Mouse (Mus musculus) liver, embryonic 12.5 days (tissue): ENCODE measurements around the gene Rbks. TPM values are rescaled to one million over a fixed set of nuclear protein-coding genes. Genes with fewer than 3 reads are reported as not detected.

ENCODE experiments used
- ATAC-seq: fragments of 200-750 bp; cut with Nextera tagmentation; 2 replicates; pipeline ENCODE4 v1.8.0; 2017; ENCODE audit warnings: moderate number of reproducible peaks, mild to moderate bottlenecking, moderate library complexity
- H3K27ac ChIP-seq: fragments of 300-500 bp; sonication (generic); 2 replicates; pipeline ENCODE4 v1.5.1; 2016; ENCODE audit warnings: mild to moderate bottlenecking
- H3K27me3 ChIP-seq: fragments of 300-500 bp; sonication (generic); replicated peaks from 2 replicates; pipeline ENCODE4 v1.6.1; 2016; ENCODE audit warnings: mild to moderate bottlenecking, moderate library complexity
- H3K36me3 ChIP-seq: fragments of 300-500 bp; sonication (generic); 2 replicates; pipeline ENCODE4 v1.6.1; 2016; ENCODE audit warnings: mild to moderate bottlenecking, moderate library complexity
- H3K4me1 ChIP-seq: fragments of 300-500 bp; sonication (generic); 2 replicates; pipeline ENCODE4 v1.6.1; 2016
- H3K4me2 ChIP-seq: fragments of 300-500 bp; sonication (generic); 2 replicates; pipeline ENCODE4 v1.6.1; 2016; ENCODE audit warnings: mild to moderate bottlenecking, moderate library complexity
- H3K4me3 ChIP-seq: fragments of 300-500 bp; sonication (generic); 2 replicates; pipeline ENCODE4 v1.5.1; 2016; ENCODE audit warnings: mild to moderate bottlenecking, moderate library complexity
- H3K9ac ChIP-seq: fragments of 300-500 bp; sonication (generic); 2 replicates; pipeline ENCODE4 v1.6.1; 2016; ENCODE audit warnings: mild to moderate bottlenecking, moderate library complexity
- H3K9me3 ChIP-seq: fragments of 300-500 bp; sonication (generic); replicated peaks from 2 replicates; pipeline ENCODE4 v1.6.1; 2016; ENCODE audit warnings: mild to moderate bottlenecking, moderate library complexity
- WGBS: fragments of 180-500 bp; shearing (Covaris S2); methylation state at CpG from one replicate; pipeline ENCODE4 v1.1.7; 2016; ENCODE audit not compliant: insufficient replicate concordance; 5-methylcytosine and 5-hydroxymethylcytosine counted together
- polyA plus RNA-seq: library from polyadenylated mRNA; unstranded; fragments of >200 nt; fragmentation: Nextera tagmentation; extraction: Ambion mirVana; gene quantifications from 2 replicates; pipeline ENCODE4 v1.2.1, GENCODE M21; 2016

Rbks gene
- polyA plus RNA-seq, 1 experiment from 2014 or later: 20.8 TPM

GRCm38 (mm10) chr5:31671137-31671536, 26.3 kb downstream of the Rbks start:
- Histone ChIP-seq H3K9me3 (no peaks in the 10 kb centered on the region), H3K36me3 (peaks cover 3% of the 10 kb centered on the region; the same call in 1 of the 2 replicates), H3K9ac (no peak overlapping the region), H3K4me3 (no peak overlapping the region), H3K4me2 (no peak overlapping the region), H3K27me3 (no peaks in the 10 kb centered on the region), H3K4me1 (no peaks in the 10 kb centered on the region; the same call in 1 of the 2 replicates), H3K27ac (no peak overlapping the region)
- WGBS: 51% methylated on average over 2 of the region's 2 CpGs
- ATAC-seq: no peak

- ATAC-seq: no peak
- H3K27ac ChIP-seq: no peak overlapping the region
- no peaks in the 10 kb centered on the region; the same call in 1 of the 2 replicates for H3K4me1 ChIP-seq
- H3K9me3 ChIP-seq: no peaks in the 10 kb centered on the region
- H3K4me2 ChIP-seq: no peak overlapping the region
- no peak overlapping the region for H3K4me3 ChIP-seq
- H3K9ac ChIP-seq: no peak overlapping the region
- H3K36me3 ChIP-seq: peaks cover 8% of the 10 kb centered on the region
- no peaks in the 10 kb centered on the region for H3K27me3 ChIP-seq
- WGBS: 70% methylated on average over 5 of the region's 5 CpGs
Measured at GRCm38 (mm10) chr5:31669984-31670383, 27.4 kb downstream of the Rbks start.

GRCm38 (mm10) chr5:31668325-31668968, 29.0 kb downstream of the Rbks start:
- H3K4me1 ChIP-seq: no peaks in the 10 kb centered on the region; the same call in 1 of the 2 replicates
- H3K9me3 ChIP-seq: no peaks in the 10 kb centered on the region
- H3K4me2 ChIP-seq: no peak overlapping the region
- H3K4me3 ChIP-seq: no peak overlapping the region
- H3K27me3 ChIP-seq: no peaks in the 10 kb centered on the region
- 86% methylated on average over 13 of the region's 13 CpGs for WGBS
- ATAC-seq: no peak
- H3K9ac ChIP-seq: no peak overlapping the region
- H3K27ac ChIP-seq: no peak overlapping the region
- H3K36me3 ChIP-seq: peaks cover 14% of the 10 kb centered on the region

- H3K4me2 ChIP-seq: no peak overlapping the region
- H3K4me1 ChIP-seq: peaks cover 6% of the 10 kb centered on the region; the same call in 1 of the 2 replicates
- no peak for ATAC-seq
- peaks cover 17% of the 10 kb centered on the region for H3K36me3 ChIP-seq
- no peaks in the 10 kb centered on the region for H3K27me3 ChIP-seq
- no peak overlapping the region for H3K9ac ChIP-seq
- 38% methylated on average over 1 of the region's 1 CpGs for WGBS
- no peak overlapping the region for H3K27ac ChIP-seq
- no peak overlapping the region for H3K4me3 ChIP-seq
- no peaks in the 10 kb centered on the region for H3K9me3 ChIP-seq
Measured at GRCm38 (mm10) chr5:31666176-31666575, 31.3 kb downstream of the Rbks start.

GRCm38 (mm10) chr5:31655688-31656190, 41.7 kb downstream of the Rbks start:
- no peak overlapping the region for H3K4me2 ChIP-seq
- no peak overlapping the region for H3K27ac ChIP-seq
- H3K9me3 ChIP-seq: 0 out of 2 replicates have a peak, but pooled peaks cover 6% of the 10 kb centered on the region
- no peak for ATAC-seq
- 80% methylated on average over 1 of the region's 1 CpGs for WGBS
- no peaks in the 10 kb centered on the region for H3K27me3 ChIP-seq
- no peak overlapping the region for H3K9ac ChIP-seq
- H3K36me3 ChIP-seq: peaks cover 25% of the 10 kb centered on the region
- H3K4me3 ChIP-seq: no peak overlapping the region
- no peaks in the 10 kb centered on the region for H3K4me1 ChIP-seq

- H3K4me1 ChIP-seq: no peaks in the 10 kb centered on the region
- H3K27me3 ChIP-seq: no peaks in the 10 kb centered on the region
- H3K27ac ChIP-seq: no peak overlapping the region
- H3K9me3 ChIP-seq: 0 out of 2 replicates have a peak, but pooled peaks cover 6% of the 10 kb centered on the region
- H3K4me3 ChIP-seq: no peak overlapping the region
- H3K9ac ChIP-seq: no peak overlapping the region
- H3K36me3 ChIP-seq: peaks cover 37% of the 10 kb centered on the region
- H3K4me2 ChIP-seq: no peak overlapping the region
- ATAC-seq: no peak
- 68% methylated on average over 2 of the region's 2 CpGs for WGBS
Measured at GRCm38 (mm10) chr5:31650518-31651288, 46.7 kb downstream of the Rbks start.

- Histone ChIP-seq H3K4me2 (no peak overlapping the region), H3K27me3 (no peaks in the 10 kb centered on the region), H3K36me3 (peaks cover 25% of the 10 kb centered on the region), H3K27ac (no peak overlapping the region), H3K9ac (no peak overlapping the region), H3K9me3 (no peaks in the 10 kb centered on the region), H3K4me3 (no peak overlapping the region), H3K4me1 (no peaks in the 10 kb centered on the region)
- WGBS: 63% methylated on average over 2 of the region's 2 CpGs
- ATAC-seq: no peak
Measured at GRCm38 (mm10) chr5:31647327-31647726, 50.1 kb downstream of the Rbks start.

- Histone ChIP-seq H3K9me3 (no peaks in the 10 kb centered on the region), H3K4me3 (no peak overlapping the region), H3K27me3 (no peaks in the 10 kb centered on the region), H3K27ac (no peak overlapping the region), H3K4me1 (no peaks in the 10 kb centered on the region), H3K9ac (no peak overlapping the region), H3K4me2 (no peak overlapping the region), H3K36me3 (peaks cover 25% of the 10 kb centered on the region)
- WGBS: 76% methylated on average over 6 of the region's 6 CpGs
- no peak for ATAC-seq
Measured at GRCm38 (mm10) chr5:31646574-31646973, 50.9 kb downstream of the Rbks start.

- Histone ChIP-seq H3K9ac (no peak overlapping the region), H3K4me1 (no peaks in the 10 kb centered on the region), H3K4me3 (no peak overlapping the region), H3K9me3 (no peaks in the 10 kb centered on the region), H3K27me3 (no peaks in the 10 kb centered on the region), H3K27ac (no peak overlapping the region), H3K36me3 (peaks cover 25% of the 10 kb centered on the region), H3K4me2 (no peak overlapping the region)
- 87% methylated on average over 6 of the region's 6 CpGs for WGBS
- ATAC-seq: no peak
Measured at GRCm38 (mm10) chr5:31645798-31646197, 51.6 kb downstream of the Rbks start.

GRCm38 (mm10) chr5:31644847-31645246, 52.6 kb downstream of the Rbks start:
- Histone ChIP-seq H3K9ac (no peak overlapping the region), H3K4me1 (no peaks in the 10 kb centered on the region), H3K27ac (no peak overlapping the region), H3K27me3 (no peaks in the 10 kb centered on the region), H3K4me3 (no peak overlapping the region), H3K36me3 (peaks cover 19% of the 10 kb centered on the region), H3K9me3 (no peaks in the 10 kb centered on the region), H3K4me2 (no peak overlapping the region)
- ATAC-seq: no peak
- 79% methylated on average over 6 of the region's 6 CpGs for WGBS

GRCm38 (mm10) chr5:31644272-31644671, 53.2 kb downstream of the Rbks start:
- Histone ChIP-seq H3K27ac (no peak overlapping the region), H3K4me1 (no peaks in the 10 kb centered on the region), H3K27me3 (no peaks in the 10 kb centered on the region), H3K36me3 (peaks cover 14% of the 10 kb centered on the region), H3K9me3 (no peaks in the 10 kb centered on the region), H3K4me2 (no peak overlapping the region), H3K4me3 (no peak overlapping the region), H3K9ac (no peak overlapping the region)
- ATAC-seq: no peak
- WGBS: 60% methylated on average over 4 of the region's 4 CpGs

- WGBS: 76% methylated on average over 3 of the region's 3 CpGs
- no peaks in the 10 kb centered on the region for H3K4me1 ChIP-seq
- no peak for ATAC-seq
- no peak overlapping the region for H3K9ac ChIP-seq
- peaks cover 9% of the 10 kb centered on the region for H3K36me3 ChIP-seq
- H3K9me3 ChIP-seq: no peaks in the 10 kb centered on the region
- no peak overlapping the region for H3K27ac ChIP-seq
- no peaks in the 10 kb centered on the region for H3K27me3 ChIP-seq
- H3K4me3 ChIP-seq: no peak overlapping the region
- no peak overlapping the region for H3K4me2 ChIP-seq
Measured at GRCm38 (mm10) chr5:31642300-31642699, 55.1 kb downstream of the Rbks start.
